In genomic region chr5:137668971-137669370, GRCm38 (mm10) we compare ENCODE assay signal across 12 mouse cellular contexts. TPM values are rescaled to one million over a fixed set of nuclear protein-coding genes. Genes with fewer than 3 reads are reported as not detected.
A peak's percentile ranks its signal among the peaks of the same experiment; 100 is the strongest.
DNase-seq lines count a peak whose midpoint lies in the region; ATAC-seq lines count a peak whose summit lies in the region.
"Had no signal": no experiment of that assay in that cellular context is flagged by ENCODE, and none has a peak within 500 bp of the region (broad histone marks: within the 10 kb centered on the region; RNA-seq: fewer than 3 reads in every experiment).

No protein-coding gene starts in this region.

- peaks cover 35% of the 10 kb centered on the region for H3K4me1 ChIP-seq in heart, embryonic 12.5 days (replicated peaks)
- H3K4me1 ChIP-seq in intestine, embryonic 16.5 days (ENCODE audit: control insufficient read depth, insufficient read depth, low read length), result peaks cover 40% of the 10 kb centered on the region

- WGBS in heart, embryonic 12.5 days, result 46% methylated on average over 10 of the region's 10 CpGs
- 53% methylated on average over 10 of the region's 10 CpGs for WGBS in intestine, embryonic 16.5 days

- peak; percentile 56 for DNase-seq in left cerebral cortex, postnatal 4 days
- DNase-seq in left cerebral cortex, adult 11 months (ENCODE audit: low spot score), result no peak
- peak; percentile 71 for DNase-seq in gastrocnemius, postnatal 25 days
- DNase-seq in adrenal gland, postnatal 4 days (ENCODE audit: low spot score in 2 of 2), result no peak
- no peak for DNase-seq in left cerebral cortex, adult 9 months (ENCODE audit: low spot score in 2 of 2)
- DNase-seq: right cerebral cortex, adult 18-20 months; thymus, adult 18-20 months had no signal

- ATAC-seq in heart, embryonic 12.5 days (ENCODE audit: insufficient number of reproducible peaks, low FRiP score), result no peak
- ATAC-seq in intestine, embryonic 16.5 days, result no peak

- peak overlapping the region; percentile 36 for H3K9ac ChIP-seq in heart, embryonic 12.5 days
- H3K9ac ChIP-seq in intestine, embryonic 16.5 days (ENCODE audit: low read depth, low read length), result no peak overlapping the region
- H3K9ac ChIP-seq: neural tube, embryonic 12.5 days had no signal

- H3K36me3 ChIP-seq in heart, embryonic 12.5 days, result peaks cover 35% of the 10 kb centered on the region
- H3K36me3 ChIP-seq in intestine, embryonic 16.5 days (ENCODE audit: control insufficient read depth, insufficient read depth, low read length), result 0 out of 2 replicates have a peak, but pooled peaks cover 1% of the 10 kb centered on the region

- peak overlapping the region; percentile 55; the same call in 1 of the 2 replicates for H3K27ac ChIP-seq in heart, embryonic 12.5 days (ENCODE audit: poor library complexity, severe bottlenecking)
- H3K27ac ChIP-seq in intestine, embryonic 16.5 days (ENCODE audit: low read length), result peak overlapping the region; percentile 73
- H3K27ac ChIP-seq: kidney, postnatal 0 days; macrophage; neural tube, embryonic 12.5 days had no signal

- peak overlapping the region; percentile 18; the same call in 1 of the 2 replicates for H3K4me2 ChIP-seq in heart, embryonic 12.5 days
- no peak overlapping the region for H3K4me2 ChIP-seq in intestine, embryonic 16.5 days (ENCODE audit: low read depth, low read length)
- H3K4me2 ChIP-seq: neural tube, embryonic 12.5 days had no signal

- no peaks in the 10 kb centered on the region for H3K9me3 ChIP-seq in heart, embryonic 12.5 days (replicated peaks)
- no peaks in the 10 kb centered on the region for H3K9me3 ChIP-seq in intestine, embryonic 16.5 days (ENCODE audit: control insufficient read depth, low read length)
- H3K9me3 ChIP-seq: neural tube, embryonic 12.5 days had no signal

- H3K27me3 ChIP-seq in heart, embryonic 12.5 days (replicated peaks), result no peaks in the 10 kb centered on the region
- no peaks in the 10 kb centered on the region for H3K27me3 ChIP-seq in intestine, embryonic 16.5 days (replicated peaks; ENCODE audit: control insufficient read depth, insufficient read depth, low read length)
- H3K27me3 ChIP-seq: neural tube, embryonic 12.5 days had no signal

- intact Hi-C loops in left cerebral cortex, postnatal 4 days (cut with DNase I), result no loop called here

- H3K4me3 ChIP-seq in heart, embryonic 12.5 days, result no peak overlapping the region
- no peak overlapping the region for H3K4me3 ChIP-seq in intestine, embryonic 16.5 days (ENCODE audit: low read length)
- H3K4me3 ChIP-seq: neural tube, embryonic 12.5 days had no signal

RNA-seq across cellular contexts. Expression of gene Agfg2, which starts 15.6 kb away (rescaled TPM):
- 10 to 100 TPM; 23.9 to 24.7 TPM for total RNA-seq in left cerebral cortex, postnatal 4 days (2021)
- 1 to 10 TPM; 3.3 to 4.7 TPM for total RNA-seq in gastrocnemius, postnatal 25 days (2021)
- 25.6 and 29.3 TPM in 2 replicates for polyA plus RNA-seq in heart, embryonic 12.5 days (2016; fragmentation: Nextera tagmentation; extraction: Ambion mirVana)
- 18.6 and 19.8 TPM in 2 replicates for polyA plus RNA-seq in intestine, embryonic 16.5 days (2015; fragmentation: Nextera tagmentation; extraction: Ambion mirVana)
- total RNA-seq in adrenal gland, postnatal 4 days (2021), result 10 to 100 TPM; 28.5 to 31.9 TPM

RNA-seq across cellular contexts. Expression of gene Irs3, which starts 23.5 kb away (rescaled TPM):
- under 1 TPM in 1 of 2 experiments, not detected in 1; 0.28 TPM for total RNA-seq in left cerebral cortex, postnatal 4 days (2021)
- 1 to 10 TPM in 1 of 2 experiments, under 1 TPM in 1; 0.36 to 1.5 TPM for total RNA-seq in gastrocnemius, postnatal 25 days (2021)
- polyA plus RNA-seq in heart, embryonic 12.5 days (2016; fragmentation: Nextera tagmentation; extraction: Ambion mirVana), result 0.20 and 0.21 TPM in 2 replicates
- polyA plus RNA-seq in intestine, embryonic 16.5 days (2015; fragmentation: Nextera tagmentation; extraction: Ambion mirVana), result 0.23 and 0.27 TPM in 2 replicates
- total RNA-seq in adrenal gland, postnatal 4 days (2021), result under 1 TPM; 0.56 to 0.79 TPM

RNA-seq across cellular contexts. Expression of gene Sap25, which starts 27.8 kb away (rescaled TPM):
- total RNA-seq in left cerebral cortex, postnatal 4 days (2021), result 1 to 10 TPM; 2.8 to 4.9 TPM
- total RNA-seq in gastrocnemius, postnatal 25 days (2021), result 1 to 10 TPM; 1.8 to 2.7 TPM
- polyA plus RNA-seq in heart, embryonic 12.5 days (2016; fragmentation: Nextera tagmentation; extraction: Ambion mirVana), result 5.2 and 5.3 TPM in 2 replicates
- 6.4 and 8.1 TPM in 2 replicates for polyA plus RNA-seq in intestine, embryonic 16.5 days (2015; fragmentation: Nextera tagmentation; extraction: Ambion mirVana)
- 1 to 10 TPM; 8.3 to 8.9 TPM for total RNA-seq in adrenal gland, postnatal 4 days (2021)

RNA-seq across cellular contexts. Expression of gene Gm20605, which starts 40.0 kb away (rescaled TPM):
- 10 to 100 TPM in 1 of 2 experiments, 1 to 10 TPM in 1; 9.9 to 10.2 TPM for total RNA-seq in left cerebral cortex, postnatal 4 days (2021)
- total RNA-seq in gastrocnemius, postnatal 25 days (2021), result 1 to 10 TPM; 2.9 to 3.9 TPM
- polyA plus RNA-seq in heart, embryonic 12.5 days (2016; fragmentation: Nextera tagmentation; extraction: Ambion mirVana), result 6.9 and 7.1 TPM in 2 replicates
- polyA plus RNA-seq in intestine, embryonic 16.5 days (2015; fragmentation: Nextera tagmentation; extraction: Ambion mirVana), result 10.8 and 12.2 TPM in 2 replicates
- 10 to 100 TPM; 16.3 to 16.4 TPM for total RNA-seq in adrenal gland, postnatal 4 days (2021)

RNA-seq across cellular contexts. Expression of gene Lrch4, which starts 40.0 kb away (rescaled TPM):
- total RNA-seq in left cerebral cortex, postnatal 4 days (2021), result 10 to 100 TPM; 13.7 to 13.9 TPM
- total RNA-seq in gastrocnemius, postnatal 25 days (2021), result 10 to 100 TPM; 13.9 to 15.4 TPM
- 24.3 and 27.3 TPM in 2 replicates for polyA plus RNA-seq in heart, embryonic 12.5 days (2016; fragmentation: Nextera tagmentation; extraction: Ambion mirVana)
- polyA plus RNA-seq in intestine, embryonic 16.5 days (2015; fragmentation: Nextera tagmentation; extraction: Ambion mirVana), result 34.5 and 37.8 TPM in 2 replicates
- 10 to 100 TPM; 27.9 to 34.5 TPM for total RNA-seq in adrenal gland, postnatal 4 days (2021)

Comparison
In these comparisons a context has a peak if more than half of its experiments do, and no peak if none do; other contexts are left out.
1. DNase-seq: peak in left cerebral cortex, postnatal 4 days (single experiment) and gastrocnemius, postnatal 25 days (single experiment); none in left cerebral cortex, adult 11 months (single experiment), adrenal gland, postnatal 4 days (0 of 2) and left cerebral cortex, adult 9 months (0 of 2).
2. RNA of gene Agfg2, which starts 15.6 kb away (total RNA-seq): 28.5 to 31.9 TPM in adrenal gland, postnatal 4 days and 23.9 to 24.7 TPM in left cerebral cortex, postnatal 4 days; 3.3 to 4.7 TPM in gastrocnemius, postnatal 25 days; every median in the first group is over 4 times any median in the second.